Mouse (Mus musculus) limb, embryonic 11.5 days (tissue): ENCODE data around the gene Nat8. TPM values are rescaled to one million over a fixed set of nuclear protein-coding genes. Genes with fewer than 3 reads are reported as not detected.
"Not testable (repeated sequence)": the region's sequence is repeated elsewhere in the genome, so short reads cannot be mapped to it uniquely, and the experiment has no call there.

Source experiments
- ATAC-seq: fragments of 200-750 bp; cut with Nextera tagmentation; 2 replicates; pipeline ENCODE4 v1.8.0; 2017; ENCODE audit warnings: low read depth; ENCODE audit not compliant: insufficient number of reproducible peaks, low FRiP score, low TSS enrichment
- DNase-seq: peaks from one replicate; pipeline ENCODE4 v3.0.0-alpha.2; 2015; ENCODE audit warnings: low spot score
- H3K27ac ChIP-seq: fragments of 300-500 bp; sonication (generic); replicated peaks from 2 replicates; pipeline ENCODE4 v1.5.1; 2014; ENCODE audit warnings: low read depth, mild to moderate bottlenecking, low read length
- H3K27me3 ChIP-seq: fragments of 300-500 bp; sonication (generic); 2 replicates; pipeline ENCODE4 v1.6.1; 2014; ENCODE audit warnings: mild to moderate bottlenecking, low read length, mixed read lengths; ENCODE audit not compliant: control insufficient read depth, insufficient read depth
- H3K36me3 ChIP-seq: fragments of 300-500 bp; sonication (generic); 2 replicates; pipeline ENCODE4 v1.6.1; 2014; ENCODE audit warnings: mild to moderate bottlenecking, low read length, moderate library complexity, mixed read lengths; ENCODE audit not compliant: control insufficient read depth, insufficient read depth
- H3K4me1 ChIP-seq: fragments of 300-500 bp; sonication (generic); 2 replicates; pipeline ENCODE4 v1.6.1; 2014; ENCODE audit warnings: low read length, mixed read lengths; ENCODE audit not compliant: control insufficient read depth, insufficient read depth
- H3K4me2 ChIP-seq: fragments of 300-500 bp; sonication (generic); 2 replicates; pipeline ENCODE4 v1.6.1; 2014; ENCODE audit warnings: low read depth, mild to moderate bottlenecking, moderate library complexity; ENCODE audit not compliant: severe bottlenecking
- H3K4me3 ChIP-seq: fragments of 300-500 bp; sonication (generic); 2 replicates; pipeline ENCODE4 v1.5.1; 2014; ENCODE audit warnings: low read depth, low read length
- H3K9ac ChIP-seq: fragments of 300-500 bp; sonication (generic); 2 replicates; pipeline ENCODE4 v1.6.1; 2014; ENCODE audit warnings: mild to moderate bottlenecking, low read length
- H3K9me3 ChIP-seq: fragments of 300-500 bp; sonication (generic); 2 replicates; pipeline ENCODE4 v1.6.1; 2016; ENCODE audit warnings: low read length; ENCODE audit not compliant: control insufficient read depth
- WGBS: fragments of 180-500 bp; shearing (Covaris S2); extraction: QIAGEN DNeasy Blood & Tissue Kit; methylation state at CpG from one replicate; pipeline ENCODE4 v1.1.7; 2014; 5-methylcytosine and 5-hydroxymethylcytosine counted together
- polyA plus RNA-seq: library from polyadenylated mRNA; unstranded; fragments of >200 nt; fragmentation: Nextera tagmentation; extraction: Ambion mirVana; gene quantifications from 2 replicates; pipeline ENCODE4 v1.2.1, GENCODE M21; 2014

Gene Nat8
- polyA plus RNA-seq, 1 experiment from 2014 or later, result not detected

GRCm38 (mm10) chr6:85829462-85829861 lies 2.4 kb downstream of the Nat8 start:
- DNase-seq (no peak), ATAC-seq (no peak)
- no peak overlapping the region for H3K27ac ChIP-seq
- H3K27me3 ChIP-seq, result no peaks in the 10 kb centered on the region
- H3K9me3 ChIP-seq, result no peaks in the 10 kb centered on the region
- no peaks in the 10 kb centered on the region for H3K36me3 ChIP-seq
- WGBS, result 47% methylated on average over 1 of the region's 1 CpGs
- H3K4me1 ChIP-seq, result no peaks in the 10 kb centered on the region
- H3K4me3 ChIP-seq, result no peak overlapping the region
- H3K9ac ChIP-seq, result no peak overlapping the region
- H3K4me2 ChIP-seq, result no peak overlapping the region

- ATAC-seq (no peak), DNase-seq (no peak)
Measured at GRCm38 (mm10) chr6:85825886-85826285, 6.0 kb downstream of the Nat8 start.

GRCm38 (mm10) chr6:85823382-85824090 lies 8.3 kb downstream of the Nat8 start:
- H3K4me1 ChIP-seq, result no peaks in the 10 kb centered on the region
- H3K4me2 ChIP-seq, result no peak overlapping the region
- DNase-seq (no peak), ATAC-seq (no peak)
- no peak overlapping the region for H3K27ac ChIP-seq
- no peaks in the 10 kb centered on the region for H3K36me3 ChIP-seq
- H3K4me3 ChIP-seq, result no peak overlapping the region
- no peaks in the 10 kb centered on the region for H3K27me3 ChIP-seq
- no peaks in the 10 kb centered on the region for H3K9me3 ChIP-seq
- WGBS, result 100% methylated on average over 1 of the region's 1 CpGs
- H3K9ac ChIP-seq, result no peak overlapping the region

More at GRCm38 (mm10) chr6:85825886-85826285, 6.0 kb downstream of the Nat8 start:
- no peak overlapping the region for H3K27ac ChIP-seq
- no peak overlapping the region for H3K4me3 ChIP-seq
- no peaks in the 10 kb centered on the region for H3K36me3 ChIP-seq
- no peaks in the 10 kb centered on the region for H3K4me1 ChIP-seq
- no peak overlapping the region for H3K9ac ChIP-seq
- H3K27me3 ChIP-seq, result no peaks in the 10 kb centered on the region
- H3K4me2 ChIP-seq, result no peak overlapping the region
- H3K9me3 ChIP-seq, result no peaks in the 10 kb centered on the region
- 83% methylated on average over 2 of the region's 2 CpGs for WGBS

- no peak for DNase-seq
- Histone ChIP-seq H3K36me3 (no peaks in the 10 kb centered on the region), H3K4me3 (no peak overlapping the region), H3K9ac (no peak overlapping the region), H3K9me3 (no peaks in the 10 kb centered on the region), H3K4me1 (no peaks in the 10 kb centered on the region), H3K27me3 (no peaks in the 10 kb centered on the region), H3K27ac (no peak overlapping the region), H3K4me2 (no peak overlapping the region)
- WGBS, result 83% methylated on average over 4 of the region's 4 CpGs
- ATAC-seq, result no peak
Measured at GRCm38 (mm10) chr6:85822286-85822685, 9.6 kb downstream of the Nat8 start.

- Histone ChIP-seq H3K36me3 (no peaks in the 10 kb centered on the region), H3K9me3 (no peaks in the 10 kb centered on the region), H3K4me3 (no peak within 1 kb of the TSS), H3K4me1 (no peaks in the 10 kb centered on the region), H3K4me2 (no peak within 1 kb of the TSS), H3K9ac (no peak within 1 kb of the TSS), H3K27ac (no peak within 1 kb of the TSS), H3K27me3 (no peaks in the 10 kb centered on the region)
- ATAC-seq, result no peak
- WGBS, result 85% methylated on average over 5 of the region's 5 CpGs
- DNase-seq, result no peak
Measured at GRCm38 (mm10) chr6:85820837-85821236, 11.0 kb downstream of the Nat8 start, which contains the start of the genes Nat8f6 and Nat8f5. Nat8f6 (minus strand) TSS chr6:85820954. Nat8f5 (minus strand) TSS chr6:85820972.

GRCm38 (mm10) chr6:85818338-85818737 lies 13.5 kb downstream of the Nat8 start:
- H3K9me3 ChIP-seq, result no peaks in the 10 kb centered on the region
- WGBS, result 61% methylated on average over 1 of the region's 1 CpGs
- H3K9ac ChIP-seq, result no peak overlapping the region
- no peaks in the 10 kb centered on the region for H3K36me3 ChIP-seq
- no peaks in the 10 kb centered on the region for H3K27me3 ChIP-seq
- H3K4me3 ChIP-seq, result no peak overlapping the region
- no peak overlapping the region for H3K27ac ChIP-seq
- no peaks in the 10 kb centered on the region for H3K4me1 ChIP-seq
- no peak for ATAC-seq
- no peak for DNase-seq
- H3K4me2 ChIP-seq, result no peak overlapping the region

GRCm38 (mm10) chr6:85813339-85813738 lies 18.5 kb downstream of the Nat8 start:
- H3K9ac ChIP-seq, result no peak overlapping the region
- H3K9me3 ChIP-seq, result no peaks in the 10 kb centered on the region
- H3K36me3 ChIP-seq, result no peaks in the 10 kb centered on the region
- DNase-seq, result no peak
- H3K27ac ChIP-seq, result no peak overlapping the region
- 87% methylated on average over 2 of the region's 2 CpGs for WGBS
- no peak overlapping the region for H3K4me3 ChIP-seq
- H3K27me3 ChIP-seq, result no peaks in the 10 kb centered on the region
- H3K4me1 ChIP-seq, result no peaks in the 10 kb centered on the region
- no peak for ATAC-seq
- H3K4me2 ChIP-seq, result no peak overlapping the region

- not testable (repeated sequence) for H3K4me2 ChIP-seq, H3K9me3 ChIP-seq, DNase-seq, H3K4me1 ChIP-seq, H3K9ac ChIP-seq, H3K27me3 ChIP-seq, H3K4me3 ChIP-seq, H3K27ac ChIP-seq, ATAC-seq, H3K36me3 ChIP-seq
- 39% methylated on average over 3 of the region's 3 CpGs for WGBS
Measured at GRCm38 (mm10) chr6:85810942-85811537, 20.8 kb downstream of the Nat8 start.
